Mouse (Mus musculus) retina, postnatal 7 days (tissue): Measurements from ENCODE around the gene Fryl.

Source experiments
- DNase-seq: peaks from one replicate; pipeline ENCODE4 v3.0.0-alpha.2; 2012; ENCODE audit warnings: low read depth, low spot score

Fryl gene

DNA sequence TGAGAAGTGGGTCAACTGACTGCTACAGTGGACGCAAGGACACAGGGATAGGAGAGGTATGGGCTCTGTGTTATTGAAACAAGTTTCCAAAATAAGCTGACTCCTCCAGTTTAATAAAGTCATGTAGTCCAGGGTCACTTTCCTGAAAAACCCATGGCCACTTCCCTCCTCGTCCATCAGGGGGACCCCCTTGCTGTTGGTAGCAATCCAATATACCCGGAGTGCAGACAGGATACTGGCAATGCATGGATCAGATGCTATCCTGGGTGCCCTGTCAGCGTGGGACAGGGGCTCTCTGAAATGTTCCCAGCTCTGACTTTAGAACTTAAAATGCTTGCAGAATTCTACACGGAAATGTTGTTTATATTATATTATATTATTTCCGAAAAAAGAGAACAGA, 34.0 kb downstream of the Fryl start:
- no peak for DNase-seq

DNA sequence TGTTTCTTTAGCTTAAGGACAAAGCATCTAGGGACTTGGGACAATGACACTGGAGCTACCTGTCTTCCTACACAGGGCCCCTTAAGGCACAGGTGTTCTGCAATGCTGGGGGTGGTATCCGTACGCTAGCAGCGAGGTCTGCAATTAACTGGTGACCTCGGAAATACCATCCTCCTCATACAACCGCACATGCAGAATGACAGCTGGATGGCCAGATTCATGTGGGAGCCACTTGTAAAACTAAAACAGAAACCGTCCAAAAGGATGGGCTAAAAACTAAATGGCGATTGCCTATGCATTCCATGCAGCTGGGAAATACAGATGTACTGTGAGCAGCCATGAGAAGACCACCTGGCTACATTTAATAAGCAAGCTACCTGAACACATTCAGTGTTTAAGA, 34.6 kb downstream of the Fryl start:
- DNase-seq = no peak

DNA sequence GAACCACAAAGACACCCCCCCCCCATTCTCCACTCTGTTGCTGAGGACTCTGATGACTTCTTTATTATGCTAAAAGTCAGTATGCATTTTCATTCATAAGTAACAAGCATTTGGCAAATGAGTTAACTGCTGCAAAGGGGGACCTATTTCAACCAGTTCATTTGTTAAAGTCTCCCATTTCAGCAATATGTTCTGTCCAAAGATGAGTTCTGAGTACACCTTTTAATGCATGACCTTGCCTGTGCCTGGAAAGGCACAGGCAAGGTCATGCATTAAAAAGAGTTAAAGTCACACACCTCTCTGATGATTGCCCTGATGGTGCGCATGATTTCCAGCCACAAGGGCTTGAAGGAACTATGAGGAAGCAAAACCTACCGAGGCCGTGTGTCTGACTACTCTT, 36.7 kb downstream of the Fryl start:
- no peak for DNase-seq

DNA sequence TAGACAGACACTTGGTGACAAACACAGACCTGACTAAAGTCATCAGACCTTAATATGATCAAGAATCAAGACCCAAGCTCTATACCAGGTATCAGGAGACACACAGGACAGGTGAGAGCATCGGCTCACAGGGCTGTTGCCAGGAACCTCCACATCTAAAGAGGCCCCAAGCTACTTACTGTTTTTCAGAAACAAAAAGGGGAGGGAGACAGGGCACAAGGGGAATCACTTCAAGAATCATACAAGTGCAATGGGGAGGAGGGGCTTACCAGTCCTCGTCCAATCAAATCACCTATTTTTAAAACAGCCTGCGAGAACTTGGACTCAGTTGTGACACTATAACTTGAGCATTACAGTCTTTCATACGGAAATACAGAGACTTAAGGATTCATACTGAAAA, 38.4 kb downstream of the Fryl start:
- no peak for DNase-seq

DNA sequence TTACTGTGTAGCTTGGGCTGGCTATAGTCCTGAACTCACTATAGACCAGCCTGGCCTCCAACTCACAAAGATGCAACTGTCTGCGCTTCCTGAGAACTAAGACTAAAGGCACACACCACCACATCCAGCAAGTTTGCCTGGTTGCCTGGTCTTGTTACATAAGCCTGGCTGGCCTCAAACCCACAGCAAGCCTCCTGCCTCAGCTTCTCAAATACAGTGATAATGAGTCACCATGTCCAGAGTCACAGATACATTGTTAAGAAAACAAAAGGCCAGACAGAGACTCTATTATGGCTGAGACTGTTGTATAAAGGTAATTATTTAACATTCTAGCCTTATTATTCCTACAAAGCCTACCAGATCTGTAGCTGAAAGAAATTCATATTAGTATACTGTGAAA, 39.3 kb downstream of the Fryl start:
- no peak for DNase-seq

DNA sequence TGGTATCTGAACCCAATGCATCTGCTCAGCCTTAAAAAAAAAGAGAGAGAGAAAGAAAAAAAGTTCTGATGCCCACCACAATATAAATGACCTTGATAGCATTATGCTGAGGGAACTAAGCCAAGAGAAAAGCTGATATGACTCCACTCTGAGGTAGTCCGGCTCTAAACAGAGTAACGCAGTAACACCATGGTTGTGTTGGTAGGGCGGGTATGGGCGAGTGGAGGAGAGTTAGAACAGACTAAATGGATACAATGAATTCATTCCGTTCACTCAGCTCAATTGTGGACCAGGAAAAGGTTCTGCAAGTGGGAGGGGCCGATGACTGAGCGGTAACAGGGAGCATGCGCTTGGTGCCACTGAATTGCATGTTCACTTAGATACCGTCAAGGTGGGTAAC, 40.4 kb downstream of the Fryl start:
- DNase-seq = no peak

DNA sequence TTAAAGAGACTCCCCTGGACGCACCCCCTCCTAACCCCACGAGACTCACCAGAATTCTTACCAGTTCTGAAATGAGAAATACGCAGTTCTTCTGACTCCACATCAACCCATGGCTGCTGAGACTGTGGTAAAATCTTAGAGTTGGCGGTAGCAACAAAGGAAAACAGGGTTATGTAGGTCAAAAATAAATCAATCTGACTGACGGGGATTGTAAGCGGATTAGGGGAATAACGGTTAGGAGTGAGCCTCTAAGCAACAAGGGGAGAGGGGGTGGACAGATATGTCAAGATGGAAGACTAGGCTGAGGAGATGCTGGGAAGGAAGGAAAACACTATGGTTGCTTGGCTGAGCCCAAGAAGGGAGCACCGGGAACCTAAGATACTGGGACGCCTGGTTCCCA, 44.0 kb downstream of the Fryl start:
- DNase-seq = peak; percentile 61

DNA sequence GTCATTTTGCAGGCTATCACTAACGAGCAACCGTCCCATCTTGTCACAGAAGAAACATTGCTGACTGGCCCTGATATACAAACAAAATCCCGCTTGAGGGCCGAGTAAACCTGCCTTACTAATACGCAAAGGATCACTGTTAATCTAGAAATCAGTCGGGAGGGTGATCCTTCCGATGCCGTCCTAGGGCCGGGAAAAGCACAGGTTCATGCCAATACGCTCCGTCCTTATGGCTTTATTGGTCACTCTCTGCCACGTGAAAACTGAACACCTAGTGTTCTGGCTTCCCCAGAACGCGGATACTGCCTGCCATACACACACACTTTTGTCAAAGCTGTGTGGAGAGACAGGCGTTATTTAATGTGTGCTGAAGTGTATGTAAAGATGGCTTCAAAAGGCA, 44.5 kb downstream of the Fryl start:
- DNase-seq = no peak

DNA sequence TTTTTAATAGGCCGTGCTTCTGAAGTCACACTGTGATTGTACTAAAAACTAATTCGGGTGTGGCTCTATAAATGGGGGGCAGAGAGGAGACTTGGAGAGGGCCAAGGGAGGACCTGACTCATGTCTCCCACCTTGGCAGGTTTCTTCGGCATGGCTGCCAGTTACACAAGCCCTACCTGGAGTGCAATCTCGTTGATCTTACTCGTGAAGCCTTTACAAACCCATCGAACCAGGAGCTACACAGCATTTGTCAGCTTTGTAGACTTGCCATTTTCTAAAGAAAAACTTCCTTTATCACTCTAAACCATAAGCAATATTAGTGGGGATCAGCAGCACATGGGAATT, 45.5 kb downstream of the Fryl start:
- no peak for DNase-seq

DNA sequence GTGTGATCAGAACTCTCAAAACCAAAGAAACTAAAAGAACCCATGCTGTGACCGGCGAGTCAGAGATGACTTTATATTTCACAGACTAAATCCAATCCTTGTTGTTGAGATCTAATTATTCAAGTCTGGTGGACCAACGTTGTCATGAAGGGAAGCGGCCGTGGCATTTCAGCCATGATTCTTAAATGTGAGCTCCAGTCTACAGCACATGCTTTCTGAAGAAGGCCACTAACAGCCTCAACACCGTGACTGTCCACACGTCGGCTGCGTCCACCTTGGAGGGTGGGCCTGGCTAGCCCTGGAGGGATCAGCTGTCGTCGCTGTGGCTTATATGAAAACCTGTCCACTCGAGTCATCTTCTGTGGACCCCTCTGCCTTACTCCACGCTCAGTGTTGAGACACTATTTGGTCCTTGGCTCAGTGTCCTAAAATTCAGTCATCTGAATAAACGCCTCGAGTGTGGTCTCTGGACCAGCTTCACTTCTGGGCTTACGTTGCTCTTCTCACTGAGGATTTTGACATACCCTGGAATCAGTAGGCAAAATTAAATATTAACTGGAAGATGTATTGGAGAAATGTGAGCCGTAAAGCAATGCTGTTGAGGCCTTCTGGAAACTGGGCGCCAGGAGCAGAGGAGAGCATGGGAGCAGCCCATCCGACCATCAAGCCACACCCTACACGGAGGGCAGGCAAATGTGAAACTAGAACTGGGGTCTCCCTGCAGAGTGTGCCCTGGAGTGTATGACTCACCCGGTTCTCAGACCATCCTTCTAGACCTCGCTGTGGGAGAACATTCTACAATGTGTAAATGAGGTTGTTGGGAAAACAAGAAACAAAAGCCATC, 46.1 kb downstream of the Fryl start:
- no peak for DNase-seq

DNA sequence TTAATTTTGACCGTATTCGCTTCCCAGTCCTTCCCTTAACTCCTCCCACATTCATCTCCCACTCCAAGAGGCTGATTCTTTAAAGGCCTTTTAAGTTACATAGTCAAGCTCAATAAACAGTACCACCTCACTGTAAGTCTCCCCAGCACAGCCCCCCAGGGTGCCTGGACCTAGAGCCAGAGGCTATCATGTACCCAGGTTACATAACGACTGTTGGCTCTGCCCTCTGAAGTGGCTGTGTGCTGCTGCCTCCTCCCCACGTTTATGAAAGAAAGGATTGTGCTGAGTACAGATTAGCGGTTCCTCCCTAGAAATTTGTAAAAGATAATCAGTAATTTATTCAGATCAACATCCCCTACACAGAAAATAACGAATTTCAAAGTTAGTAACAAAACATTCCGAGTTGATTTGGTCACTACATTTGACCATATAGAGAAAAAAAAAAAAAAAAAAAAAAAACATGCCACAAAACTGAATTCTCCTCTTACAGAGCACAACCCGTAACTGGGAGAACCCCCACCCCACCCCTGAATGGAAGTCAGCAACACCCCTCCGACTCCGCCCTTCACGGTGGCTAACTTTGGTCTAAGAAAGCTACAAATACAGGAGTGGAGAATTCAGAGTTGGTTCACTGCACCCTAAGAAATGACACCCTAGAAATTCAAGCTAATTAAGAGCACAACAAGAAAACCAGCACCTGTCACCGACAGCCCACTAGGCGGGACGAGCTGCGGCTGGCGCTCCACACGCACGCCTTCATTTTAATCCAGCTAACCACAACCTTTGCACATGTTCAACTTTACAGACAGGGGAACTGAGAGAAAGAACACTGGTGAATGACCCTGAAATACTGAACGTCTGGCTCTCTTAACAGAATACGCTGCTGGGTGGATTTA, 47.0 kb downstream of the Fryl start:
- no peak for DNase-seq

DNA sequence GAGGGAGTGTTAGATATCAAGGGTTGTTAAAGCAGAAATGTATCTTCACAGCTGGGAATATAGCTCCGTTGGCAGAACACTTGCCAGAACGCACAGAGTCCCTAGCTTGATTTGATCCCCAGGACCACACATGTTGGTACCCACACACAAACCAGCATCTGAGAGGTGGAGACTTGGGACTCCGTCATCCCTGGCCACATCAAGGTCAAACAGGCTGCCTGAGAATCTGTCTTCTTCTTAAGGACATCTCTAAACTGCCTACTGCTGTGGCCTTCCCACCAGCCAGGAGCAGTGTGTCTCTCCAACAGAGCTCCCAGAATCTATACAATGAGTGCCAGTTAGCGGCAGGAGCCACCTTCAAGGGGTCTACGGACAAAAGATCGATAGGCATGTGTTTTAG, 47.8 kb downstream of the Fryl start:
- DNase-seq = no peak

DNA sequence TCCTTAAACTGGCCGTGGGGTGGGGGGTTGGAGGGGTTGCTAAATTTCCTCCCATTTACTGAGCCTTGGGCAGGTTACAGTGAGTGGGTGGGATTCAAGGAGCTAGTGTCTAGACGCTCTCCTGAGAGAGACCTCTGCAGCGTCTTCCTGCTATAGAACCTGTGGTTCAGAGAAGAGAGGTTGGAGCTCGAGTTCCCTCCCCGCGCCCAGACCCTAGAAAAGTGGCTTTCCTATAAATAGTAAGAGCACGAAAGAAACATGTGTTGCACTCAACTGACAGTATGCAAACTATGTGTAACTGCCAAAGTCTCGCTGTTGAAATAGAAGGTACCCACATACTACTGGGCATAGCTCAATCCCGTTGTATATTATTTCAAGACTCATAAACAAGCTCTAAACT, 49.7 kb downstream of the Fryl start:
- DNase-seq = no peak

DNA sequence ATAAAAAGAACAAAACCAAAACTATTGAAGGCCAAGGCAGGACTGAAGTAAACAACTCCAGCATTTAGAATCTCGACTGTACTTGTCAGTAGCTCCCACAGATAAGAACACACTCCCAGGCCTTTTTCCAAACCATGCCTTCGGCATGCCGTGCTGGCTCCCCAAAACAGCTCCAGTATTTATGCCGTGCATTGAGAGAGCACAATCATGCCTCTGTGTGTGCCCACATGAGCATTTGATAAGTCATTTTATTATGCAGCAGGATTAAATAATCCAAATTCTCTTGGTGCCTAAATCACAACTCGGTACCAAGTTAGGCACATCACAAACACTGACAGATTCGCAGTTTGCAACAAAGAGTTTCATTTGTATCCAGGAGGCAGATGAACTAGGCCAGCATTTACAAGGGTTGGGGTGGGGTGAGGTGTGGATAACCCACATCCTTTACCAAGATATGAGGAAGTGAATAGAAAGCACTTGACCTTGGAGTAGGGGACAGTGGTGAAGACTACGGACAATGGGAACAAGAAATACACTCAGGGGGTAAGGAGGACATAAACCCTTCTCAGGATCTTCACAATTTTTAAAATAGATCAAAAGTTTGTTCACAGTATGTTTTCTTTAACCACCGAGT, 50.3 kb downstream of the Fryl start:
- no peak for DNase-seq

DNA sequence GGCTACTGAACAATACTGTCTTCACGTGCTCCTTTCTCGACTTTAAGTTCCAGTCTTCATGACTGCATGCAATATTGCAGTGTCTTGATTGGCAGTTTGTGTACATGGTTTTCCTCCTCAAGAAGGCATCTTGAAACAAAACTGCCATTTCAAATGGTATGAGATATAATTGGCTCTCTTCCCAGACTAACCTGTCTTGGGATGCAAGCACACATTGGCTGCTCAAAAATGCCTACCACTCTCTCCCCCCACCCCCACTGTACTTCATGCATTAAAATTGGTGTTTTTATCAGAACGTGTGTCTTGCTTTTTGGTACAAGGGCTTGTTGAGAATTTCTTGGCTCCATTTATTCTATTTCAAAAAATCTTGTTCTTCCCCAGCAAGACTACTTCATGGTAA, 51.4 kb downstream of the Fryl start:
- no peak for DNase-seq

DNA sequence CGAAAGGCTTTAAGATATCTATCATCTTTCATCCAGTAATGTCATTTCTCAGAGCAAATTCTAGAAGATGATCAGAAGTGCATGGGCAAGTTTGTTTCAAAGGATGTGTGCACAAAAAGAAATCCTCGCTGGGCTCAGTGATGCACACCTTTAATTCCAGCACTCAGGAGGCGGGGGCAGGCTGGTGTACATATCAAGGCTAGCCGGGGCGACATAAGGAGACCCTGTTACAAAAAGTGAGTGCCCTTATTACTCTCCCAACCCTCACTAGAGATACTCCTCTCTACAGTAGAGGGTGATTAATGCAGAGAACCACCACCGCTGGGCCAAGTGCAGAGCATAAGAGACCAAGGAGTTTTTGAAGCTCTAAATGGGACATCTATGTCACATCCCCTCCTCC, 53.9 kb downstream of the Fryl start:
- no peak for DNase-seq

DNA sequence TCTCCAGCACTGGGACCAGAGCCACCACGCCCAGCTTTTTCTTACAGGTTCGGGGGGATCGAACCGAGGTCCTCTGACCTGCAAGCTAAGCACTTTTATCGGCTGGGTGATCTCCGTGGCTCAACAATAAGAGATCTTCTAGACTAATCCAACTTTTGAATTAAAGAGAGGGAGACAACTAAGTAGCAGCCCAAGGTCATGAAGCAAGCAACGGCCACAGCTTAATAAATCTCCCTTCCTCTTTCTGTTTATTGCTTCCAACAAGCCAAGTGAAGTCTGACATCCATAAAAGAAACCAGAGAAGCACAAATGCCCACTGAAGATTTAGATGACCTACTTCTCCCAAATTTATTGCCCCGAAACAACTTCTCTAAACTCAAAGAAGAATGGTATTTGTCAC, 54.3 kb downstream of the Fryl start:
- DNase-seq = no peak

DNA sequence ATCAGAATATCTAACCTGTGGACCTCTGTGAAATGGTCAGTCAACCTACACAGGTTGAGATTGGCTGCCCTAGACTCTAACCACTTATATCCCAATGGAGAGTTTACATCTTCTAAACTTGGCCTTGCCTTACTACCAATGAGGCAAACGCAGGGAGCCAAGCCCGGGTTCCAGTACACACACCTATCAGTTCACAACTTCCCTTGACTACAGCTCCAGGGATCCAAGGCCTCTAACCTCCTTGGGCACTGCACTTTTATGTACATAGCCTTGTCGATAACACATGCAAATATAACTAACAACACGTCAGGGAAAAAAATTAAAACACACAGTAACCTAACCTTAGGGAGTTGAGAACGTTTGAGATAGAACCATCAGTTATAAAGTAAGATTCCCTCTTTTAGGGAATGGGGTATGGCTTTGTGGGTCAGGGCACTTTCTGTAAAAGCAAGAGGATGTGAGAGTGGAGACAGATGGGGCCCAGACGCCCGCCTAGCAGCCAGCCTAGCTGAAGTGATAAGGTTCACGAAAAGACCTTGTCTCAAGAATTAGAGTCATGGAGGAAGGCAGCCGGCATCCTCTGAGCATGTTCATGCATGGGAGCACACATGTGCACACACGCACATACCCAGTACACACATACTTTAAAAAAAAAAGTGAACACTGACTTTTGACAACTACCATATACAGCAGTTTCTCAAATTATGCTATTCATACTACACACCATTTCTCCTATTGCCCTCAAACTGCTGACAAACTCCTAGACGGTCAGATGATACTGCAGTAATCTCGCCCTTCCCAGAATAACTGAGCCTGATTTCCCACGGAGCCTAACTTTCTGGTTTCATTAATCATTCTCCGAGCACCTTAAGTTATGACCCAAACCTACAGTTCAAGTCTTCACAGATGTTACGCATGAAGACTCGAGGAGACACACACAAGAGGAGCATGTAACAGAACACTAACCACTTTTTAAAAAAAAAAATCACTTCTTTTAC, 55.7 kb downstream of the Fryl start:
- DNase-seq = no peak

DNA sequence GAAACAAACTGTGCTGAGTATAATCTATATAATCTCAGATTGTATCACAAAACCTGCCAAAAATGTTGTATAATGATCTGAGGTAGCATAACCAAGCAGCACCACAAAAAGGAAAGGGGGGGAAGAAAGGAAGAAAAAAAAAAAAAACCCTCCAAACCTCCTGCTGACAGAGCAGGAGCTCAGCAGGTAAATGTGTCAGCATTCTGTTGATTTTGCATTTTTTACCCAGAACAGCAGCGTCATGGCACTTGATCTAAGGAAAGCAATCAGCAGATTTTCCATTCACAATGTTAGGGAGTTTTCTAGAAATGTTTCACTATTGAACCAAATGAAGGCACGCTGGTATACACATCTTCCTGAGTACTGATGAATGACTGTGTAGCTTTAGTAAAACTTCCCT, 56.8 kb downstream of the Fryl start:
- no peak for DNase-seq

DNA sequence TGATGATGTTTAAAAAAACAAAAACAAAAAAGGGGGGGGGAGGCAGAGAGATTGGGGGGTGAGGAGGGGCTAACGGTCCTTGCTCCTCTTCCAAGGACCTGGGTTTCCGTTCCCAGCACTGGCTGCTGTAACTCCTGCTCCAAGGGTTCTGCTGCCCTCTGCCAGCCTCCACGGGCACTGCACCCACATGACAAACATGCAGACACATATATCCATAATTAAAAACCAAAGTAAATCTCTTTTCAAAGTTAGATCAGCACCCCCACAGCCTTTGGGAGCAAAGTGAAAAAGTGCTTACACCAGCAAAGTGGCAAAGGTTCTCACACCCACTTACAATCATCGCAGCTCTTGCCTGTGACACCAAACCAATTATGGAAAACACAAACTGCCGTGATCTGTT, 57.7 kb downstream of the Fryl start:
- DNase-seq = no peak

DNA sequence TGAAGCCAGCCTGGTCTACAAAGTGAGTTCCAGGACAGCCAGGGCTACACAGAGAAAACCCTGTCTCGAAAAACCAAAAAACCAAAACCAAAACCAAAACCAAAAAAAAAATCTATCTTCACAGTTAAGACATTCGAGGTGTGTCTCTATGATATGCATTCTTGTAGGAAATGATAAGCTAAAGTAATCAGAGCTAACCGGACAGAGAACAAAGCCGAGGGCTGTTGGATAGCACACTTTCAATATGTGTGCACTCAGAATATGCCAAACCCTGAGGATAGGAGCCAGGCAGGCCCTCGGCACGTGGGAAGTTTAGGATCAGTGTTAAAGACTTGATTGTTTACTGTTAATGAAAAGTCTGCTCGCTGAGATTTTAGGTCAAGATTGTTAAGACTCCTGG, 58.6 kb downstream of the Fryl start:
- DNase-seq = no peak
